Mouse (Mus musculus) adrenal gland, postnatal 4 days (tissue): ENCODE data around the gene Slc19a2. TPM values are rescaled to one million over a fixed set of nuclear protein-coding genes. Genes with fewer than 3 reads are reported as not detected.
"Not testable (repeated sequence)": the region's sequence is repeated elsewhere in the genome, so short reads cannot be mapped to it uniquely, and the experiment has no call there.

Experiments used
- DNase-seq, 2 experiments: peaks; one replicate each; pipeline ENCODE4 v3.0.0; 2021 to 2022; ENCODE audit warnings: low spot score in 2 of 2, mixed read lengths in 2 of 2
- long read RNA-seq, 2 experiments: library from polyadenylated mRNA; stranded (forward); transcript quantifications; one replicate each; pipeline ENCODE4 v2.0.0; 2021
- total RNA-seq, 2 experiments: library from RNA; stranded (reverse); gene quantifications; 2 replicates each; pipeline ENCODE4 v1.2.3; 2021

Gene Slc19a2
- total RNA-seq = 10 to 100 TPM; 19.5 to 22.2 TPM
- long read RNA-seq, experiment 1, transcript Slc19a2-201 (6 exons, 3,571 nt) = major isoform, 18 of 27 reads
- long read RNA-seq, experiment 1, partial matches to known transcripts = 0 of 27 reads
- long read RNA-seq, experiment 1, other reads (novel, unspliced or antisense) = 7 of 27 reads
- long read RNA-seq, experiment 2, transcript Slc19a2-201 (6 exons, 3,571 nt) = major isoform, 16 of 30 reads
- long read RNA-seq, experiment 2, partial matches to known transcripts = 5 of 30 reads
- long read RNA-seq, experiment 2, other reads (novel, unspliced or antisense) = 6 of 30 reads

DNA sequence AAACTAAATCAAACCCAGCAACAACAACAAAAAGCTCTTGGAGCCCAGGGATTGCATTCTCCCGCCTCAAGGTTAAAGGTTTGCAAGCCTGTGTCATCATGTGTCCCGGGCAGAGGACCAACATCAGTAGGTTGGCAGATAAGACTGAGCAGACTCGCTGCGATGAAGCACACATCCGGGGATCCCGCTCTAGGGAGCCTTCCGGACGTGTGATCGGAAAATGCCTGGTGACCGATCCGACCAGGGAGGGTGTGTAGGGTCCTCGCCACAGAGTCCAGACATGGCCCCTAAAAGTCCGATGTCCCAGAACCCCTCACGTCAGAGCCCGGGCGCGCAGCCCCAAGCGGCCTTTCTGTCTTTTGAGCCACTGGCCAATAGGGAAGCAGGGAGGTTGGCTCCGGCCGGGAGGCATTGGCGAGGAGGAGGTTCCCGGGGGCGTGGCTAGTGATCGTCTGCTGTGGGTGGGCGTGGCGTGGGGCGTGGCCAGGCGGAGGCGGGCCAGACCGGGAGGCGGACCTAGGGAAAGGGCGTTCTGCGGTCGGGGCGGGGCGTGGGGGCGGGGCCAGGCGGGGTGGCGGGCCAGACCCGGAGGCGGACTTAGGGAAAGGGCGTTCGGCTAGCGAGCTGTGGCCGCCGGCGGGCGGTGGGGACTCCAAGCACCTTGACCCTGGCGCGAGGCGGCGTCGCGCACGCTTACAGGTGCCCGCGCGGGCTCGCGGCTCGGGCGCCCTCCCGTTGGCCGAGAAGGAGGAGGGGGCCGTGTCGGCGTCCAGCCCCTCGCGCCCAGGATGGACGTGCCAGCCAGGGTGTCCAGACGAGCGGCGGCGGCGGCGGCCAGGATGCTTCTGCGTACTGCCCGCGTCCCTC is at the start of gene Slc19a2:
Slc19a2 (plus strand) TSS at position 582 of the 867 bp plus-strand sequence.
- DNase-seq = peak; percentile 96

DNA sequence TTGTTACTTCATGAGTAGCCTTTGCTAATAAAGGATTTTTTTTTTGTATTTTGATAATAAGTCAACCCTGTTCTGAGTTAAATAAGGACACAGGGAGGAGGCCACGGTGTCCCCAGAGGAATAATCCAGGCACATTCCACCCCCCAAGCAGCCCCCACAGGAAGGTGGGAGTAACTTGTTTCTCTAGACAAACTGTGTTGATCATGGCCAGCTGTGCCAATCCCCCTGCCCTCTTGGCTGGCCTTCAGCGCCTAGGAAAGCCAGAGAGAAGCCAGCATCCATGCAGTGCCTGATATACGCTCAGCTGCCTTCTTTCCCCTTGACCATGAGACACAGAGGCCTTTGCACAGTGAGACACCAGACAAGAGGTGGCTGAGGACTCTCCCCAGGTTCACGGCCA is 49.3 kb upstream of the Slc19a2 start:
- DNase-seq = no peak

DNA sequence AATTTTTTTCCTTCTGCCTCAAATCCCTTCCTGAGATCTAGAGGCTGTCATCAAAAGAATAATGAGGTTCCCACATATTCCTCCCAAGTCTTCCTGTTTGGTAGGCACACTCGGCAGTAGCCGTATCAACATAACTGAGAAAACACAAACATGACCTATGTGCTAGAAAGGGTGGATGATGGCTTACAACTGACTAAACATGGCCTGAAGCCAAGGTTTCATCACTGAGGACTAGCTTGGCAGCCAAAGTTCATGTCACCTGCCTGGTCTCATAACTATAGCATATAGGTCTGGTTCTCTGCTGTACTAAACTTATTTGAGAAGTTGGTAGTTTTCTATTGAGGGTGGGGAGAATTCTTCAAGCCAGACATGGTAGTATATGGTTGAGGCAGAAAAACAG is 40.4 kb upstream of the Slc19a2 start:
- DNase-seq = no peak

DNA sequence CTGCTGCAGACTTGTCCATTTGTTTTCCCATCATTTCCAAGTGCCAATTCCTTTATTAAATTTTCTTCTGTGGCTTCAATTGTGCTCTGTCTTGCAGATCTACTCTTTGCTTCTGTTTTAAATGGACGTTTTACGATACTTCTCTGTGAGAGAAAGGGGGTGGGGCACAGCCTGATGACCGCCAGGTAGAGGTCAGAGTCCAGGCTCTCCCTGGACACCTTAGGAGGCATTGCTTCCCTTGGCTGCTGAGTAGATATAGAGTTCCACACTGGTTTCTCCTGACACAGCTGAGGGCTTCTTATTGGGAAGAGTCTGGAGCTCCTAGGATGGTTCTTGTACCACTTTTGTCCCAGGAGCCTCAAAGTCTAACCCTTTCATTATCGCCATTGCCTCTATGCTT is 37.9 kb upstream of the Slc19a2 start:
- DNase-seq = no peak

DNA sequence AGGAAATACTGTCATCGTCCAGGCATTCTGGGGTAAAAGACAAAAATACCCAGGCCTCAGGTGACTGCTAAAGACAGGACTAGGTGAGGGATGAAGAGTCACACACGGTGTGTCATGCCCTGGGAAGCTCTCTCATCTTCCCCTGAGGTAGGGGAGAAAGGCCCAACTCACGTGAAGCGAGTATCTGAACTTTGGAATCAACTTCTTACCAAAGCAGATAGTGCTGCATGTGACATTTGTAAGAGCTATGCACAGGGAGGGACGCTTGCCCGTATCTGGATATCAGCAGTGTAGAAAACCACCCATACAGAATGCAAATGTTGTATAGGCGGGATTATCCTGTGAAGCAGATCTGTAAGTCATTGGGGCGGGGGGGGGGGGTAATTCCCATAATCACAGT is 36.2 kb upstream of the Slc19a2 start:
- no peak for DNase-seq

DNA sequence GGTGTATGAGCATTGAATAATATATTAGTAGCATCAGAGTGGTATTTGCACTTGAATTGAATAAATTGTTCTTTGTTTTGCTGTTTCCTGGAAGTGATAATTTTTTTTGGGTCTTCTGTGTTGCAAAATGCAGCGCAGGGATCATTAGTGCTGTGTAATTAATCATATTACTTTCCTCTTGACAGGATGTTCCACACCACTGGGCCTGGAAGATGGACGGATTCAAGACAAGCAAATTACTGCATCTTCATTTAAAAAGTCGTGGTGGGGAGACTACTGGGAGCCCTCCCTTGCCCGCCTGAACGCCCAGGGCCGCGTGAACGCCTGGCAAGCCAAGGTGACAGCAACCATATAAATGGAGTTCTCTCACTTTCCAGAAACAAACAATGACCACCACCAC is 34.7 kb upstream of the Slc19a2 start:
- no peak for DNase-seq

DNA sequence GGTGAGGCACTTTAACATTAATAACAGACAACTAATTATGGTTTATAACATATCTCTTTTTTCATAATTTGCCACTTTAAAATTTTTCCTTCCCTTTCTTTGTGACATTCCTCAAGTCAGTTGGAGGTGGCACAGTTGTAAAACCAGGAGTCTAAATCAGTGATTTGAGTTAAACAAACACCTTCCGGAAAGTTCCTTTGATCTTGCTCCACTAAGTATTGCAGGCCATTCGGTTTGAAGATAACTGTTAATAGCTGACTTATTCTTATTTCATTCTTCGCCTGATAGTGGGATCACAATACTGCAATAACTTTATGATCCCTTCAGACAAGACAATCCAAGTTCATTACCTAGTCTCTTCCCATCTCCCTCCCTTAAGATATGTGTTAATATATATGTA is 33.7 kb upstream of the Slc19a2 start:
- DNase-seq = no peak

DNA sequence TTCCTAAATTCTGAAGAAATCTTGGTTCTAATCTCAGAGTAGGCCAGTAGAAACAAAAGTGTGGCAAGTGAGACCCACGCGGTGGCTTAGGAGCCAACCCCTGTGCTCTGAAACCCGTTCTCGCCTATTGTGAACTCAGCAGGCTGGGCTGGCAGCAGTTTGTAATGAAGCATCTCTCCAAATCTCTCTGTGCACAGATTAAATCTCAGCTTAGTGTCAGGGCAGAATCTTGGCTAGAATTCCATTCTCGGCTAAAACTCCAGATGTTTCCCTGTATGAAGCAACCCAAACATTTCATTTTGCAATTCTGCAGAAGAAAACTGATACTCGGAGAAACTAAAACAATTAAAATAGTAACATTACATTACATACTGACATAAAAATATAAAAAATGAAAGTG is 33.3 kb upstream of the Slc19a2 start:
- DNase-seq = no peak

DNA sequence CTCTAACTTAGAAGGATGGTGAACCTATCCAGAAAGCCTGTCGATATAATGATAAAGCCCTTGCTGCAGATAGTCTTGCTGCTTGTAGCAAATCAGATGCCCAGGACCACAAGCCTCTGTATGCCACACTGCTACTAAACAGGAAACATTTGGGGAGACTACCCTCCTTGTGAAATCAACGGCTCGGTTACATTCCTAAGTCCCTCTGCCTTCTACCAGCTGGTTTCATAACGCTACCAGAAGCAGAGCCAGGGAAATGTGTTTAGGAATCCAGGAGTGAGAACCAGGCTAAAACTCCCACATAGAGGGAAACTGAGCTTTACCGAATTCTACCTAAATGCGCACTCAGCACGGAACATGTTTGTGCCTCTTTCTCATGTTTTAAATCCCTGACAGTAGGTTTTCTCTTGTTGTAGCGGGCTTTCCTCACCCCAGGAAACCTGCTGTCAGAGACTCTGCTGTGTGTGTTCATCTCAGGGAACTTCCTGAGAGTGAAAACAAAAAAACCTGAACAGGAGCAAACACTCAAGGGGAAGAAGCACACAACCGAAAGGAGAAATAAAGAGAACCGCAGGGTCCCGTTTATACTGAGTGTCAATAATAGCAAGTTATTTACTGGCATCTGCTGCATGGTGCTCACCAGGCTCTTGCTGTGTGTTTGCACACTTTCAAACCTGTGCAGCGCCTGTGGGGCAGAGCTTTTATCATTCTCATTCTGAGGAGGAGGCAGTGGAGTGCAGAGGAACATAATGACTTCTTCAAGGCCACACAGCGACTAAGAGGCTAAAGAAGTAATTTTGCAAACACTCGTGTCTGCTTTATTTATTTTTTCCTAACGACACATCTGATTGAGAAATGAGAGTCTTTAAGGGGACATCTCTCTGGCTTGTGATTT is 30.8 kb upstream of the Slc19a2 start:
- DNase-seq = no peak

DNA sequence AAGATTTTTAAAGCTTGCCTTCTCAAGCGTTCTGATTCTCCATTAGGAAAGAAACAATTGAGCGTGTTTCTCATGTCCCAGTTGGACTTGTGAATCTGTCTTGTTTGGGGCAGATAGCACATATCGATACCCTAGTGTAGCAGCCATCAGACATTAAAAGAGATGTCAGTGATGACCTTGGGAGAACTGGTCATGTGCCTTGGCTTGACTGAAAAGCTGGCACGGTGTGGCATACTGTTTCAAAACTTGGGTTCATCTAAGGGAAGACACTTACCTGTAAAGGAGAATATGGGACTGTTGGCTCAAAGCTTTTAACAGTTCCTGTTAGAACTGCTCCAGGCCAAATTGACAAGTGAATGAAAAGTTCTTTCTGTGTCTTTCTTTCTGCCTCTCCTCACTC is 28.6 kb upstream of the Slc19a2 start:
- no peak for DNase-seq

DNA sequence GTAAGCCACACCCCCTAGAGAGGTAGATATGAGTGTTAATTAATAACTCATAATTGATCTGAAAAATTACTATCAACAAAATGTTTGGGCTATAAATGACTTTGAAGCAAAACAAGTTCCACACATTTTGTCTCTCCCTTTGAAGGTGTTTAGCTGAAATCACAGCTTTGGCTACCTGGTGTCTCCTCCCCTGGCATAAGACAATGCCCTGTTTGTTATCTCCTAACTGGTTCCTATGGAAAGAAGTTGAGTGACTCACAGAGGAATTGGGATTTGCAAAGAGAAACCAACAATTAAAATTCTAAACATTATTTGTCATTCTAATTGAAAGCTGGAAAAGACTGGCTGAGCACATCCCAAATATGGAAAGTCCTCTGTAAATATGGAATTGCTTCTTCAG is 25.8 kb upstream of the Slc19a2 start:
- DNase-seq = no peak

DNA sequence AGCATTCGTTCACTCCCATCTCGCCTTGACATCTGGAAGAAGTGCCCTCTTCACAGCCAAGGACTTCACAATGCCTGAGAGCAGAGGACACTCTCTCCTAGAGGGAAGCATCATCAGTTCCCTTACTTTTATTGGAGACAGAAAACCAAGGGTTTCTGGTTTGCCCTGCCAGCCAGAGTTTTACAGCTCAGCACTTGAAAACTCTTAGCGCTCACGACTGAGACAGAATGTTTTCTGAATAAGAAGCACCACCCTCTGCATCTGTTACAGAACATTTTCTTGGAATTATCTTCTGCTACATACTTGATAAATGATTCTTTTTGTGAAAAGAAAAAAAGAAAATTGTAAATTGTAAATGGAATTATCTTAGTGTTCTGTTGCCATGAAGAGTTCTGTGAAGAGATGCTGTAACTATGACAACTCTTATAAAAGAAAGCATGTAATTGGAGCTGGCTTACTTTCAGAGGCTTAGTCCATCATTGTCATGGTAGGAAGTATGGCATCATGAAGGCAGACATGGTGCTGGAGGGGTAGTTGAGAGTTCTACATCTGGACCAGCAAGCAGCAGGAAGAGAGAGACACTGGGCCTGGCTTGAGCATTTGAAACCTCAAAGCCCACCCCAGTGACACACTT is 16.8 kb upstream of the Slc19a2 start:
- DNase-seq = not testable (repeated sequence)

DNA sequence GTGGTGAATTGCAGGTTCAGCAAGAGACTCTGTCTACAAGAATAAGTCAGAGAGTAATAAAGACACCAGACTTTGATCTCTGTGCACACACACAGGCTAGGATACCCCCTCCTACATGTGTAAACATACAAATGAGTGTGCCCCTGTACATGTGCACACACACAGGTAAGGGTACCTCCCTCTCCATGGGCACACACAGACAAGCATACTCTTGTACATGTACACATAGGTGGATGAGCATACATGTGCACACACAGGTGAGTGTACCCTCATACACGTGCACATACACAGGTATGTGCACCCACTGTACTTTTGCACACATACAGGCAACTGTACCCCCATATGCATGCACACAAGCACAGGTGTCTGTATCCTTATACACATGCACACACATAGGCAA is 15.4 kb upstream of the Slc19a2 start:
- DNase-seq = no peak

DNA sequence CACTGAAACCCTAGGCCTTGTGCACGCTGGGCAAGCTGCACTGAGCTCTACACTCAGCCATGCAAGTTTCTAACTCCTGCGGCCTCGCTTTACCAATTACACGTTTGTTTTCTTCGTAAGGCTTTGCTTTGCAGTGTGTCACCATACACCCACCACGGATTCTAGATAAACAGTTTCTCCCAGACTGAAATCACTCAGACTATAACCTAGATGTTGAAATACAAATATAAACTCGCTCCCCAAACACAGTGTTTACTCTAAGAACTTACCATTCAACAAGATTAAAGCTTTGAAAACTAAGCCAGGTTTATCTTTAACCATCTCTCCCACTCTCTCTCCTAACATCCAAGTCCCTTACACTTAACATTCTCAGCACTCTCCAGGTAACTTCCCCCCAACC is 13.8 kb upstream of the Slc19a2 start:
- no peak for DNase-seq

DNA sequence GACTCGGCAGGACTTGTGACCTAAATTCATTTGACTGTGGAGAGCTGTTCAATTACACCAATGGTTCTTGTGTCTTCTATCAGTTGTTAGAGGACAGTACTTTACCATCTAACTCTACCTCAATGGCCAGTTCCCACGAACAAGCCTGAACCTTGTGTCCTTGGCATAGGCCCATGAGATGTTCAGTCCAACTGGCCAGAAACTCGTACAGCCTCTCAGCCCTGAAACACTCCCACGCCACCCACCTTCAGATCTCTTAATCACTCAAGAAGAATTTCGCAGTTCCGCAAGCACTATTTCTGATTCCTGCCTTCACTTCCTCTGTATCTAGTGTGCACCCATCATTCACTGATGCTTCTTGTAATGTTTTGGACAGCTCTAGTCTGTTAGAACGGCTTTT is 12.8 kb upstream of the Slc19a2 start:
- no peak for DNase-seq

DNA sequence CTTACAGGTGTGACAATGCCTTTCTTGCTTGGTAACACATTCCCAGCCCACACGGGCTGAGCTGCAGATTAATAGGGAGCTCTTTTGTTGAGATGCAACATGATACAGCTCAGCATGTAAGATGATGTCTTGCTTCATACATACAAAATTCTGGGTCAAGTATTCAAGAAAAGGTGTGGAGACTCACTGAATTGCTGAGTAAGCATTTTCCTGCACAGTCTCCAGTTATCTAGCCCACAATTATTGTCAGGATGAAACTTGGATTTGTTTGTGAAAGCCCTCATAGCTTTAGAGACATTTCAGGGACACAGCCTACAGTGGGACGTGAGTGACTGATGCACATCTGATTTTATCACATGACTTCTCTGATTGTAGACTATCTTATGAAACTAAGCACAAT is 7.4 kb upstream of the Slc19a2 start:
- DNase-seq = no peak

DNA sequence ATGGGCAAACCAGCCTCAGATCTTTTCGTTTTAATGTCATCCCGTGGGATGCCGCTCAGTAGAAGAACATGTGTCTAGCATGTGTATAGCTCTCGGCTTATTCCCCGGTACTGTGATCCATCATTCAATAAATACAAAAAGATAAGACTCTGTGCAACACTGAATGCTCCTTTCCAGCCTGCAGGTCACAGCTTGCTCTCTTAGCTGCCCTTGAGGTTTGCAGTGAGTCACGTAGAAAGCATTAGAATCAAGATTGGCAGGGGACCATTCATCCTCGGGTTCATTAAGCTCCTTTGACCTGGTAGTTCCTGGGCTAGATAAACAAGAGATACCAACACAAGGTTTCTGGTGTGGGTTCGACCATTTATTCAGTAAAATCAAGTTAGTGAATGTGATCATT is 6.0 kb upstream of the Slc19a2 start:
- DNase-seq = no peak

DNA sequence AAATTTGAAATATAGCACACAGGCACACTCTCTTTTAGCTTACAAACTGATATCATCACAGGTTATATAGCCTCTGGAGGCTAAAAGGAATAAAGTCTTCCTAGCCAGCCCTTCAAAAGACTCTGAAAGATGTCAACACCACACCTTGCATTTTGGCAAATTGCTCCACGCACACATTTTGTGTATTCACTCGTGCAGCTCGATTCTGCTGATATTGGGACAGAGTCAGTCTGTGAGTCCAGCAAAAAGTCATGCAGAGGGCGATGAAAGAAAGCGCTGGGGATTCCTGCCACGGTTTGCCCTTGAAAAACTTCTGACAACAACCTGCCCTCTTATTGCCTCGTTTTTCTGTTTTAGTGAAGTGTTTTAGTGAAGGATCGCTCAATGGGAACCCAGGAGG is 1.4 kb upstream of the Slc19a2 start:
- no peak for DNase-seq

DNA sequence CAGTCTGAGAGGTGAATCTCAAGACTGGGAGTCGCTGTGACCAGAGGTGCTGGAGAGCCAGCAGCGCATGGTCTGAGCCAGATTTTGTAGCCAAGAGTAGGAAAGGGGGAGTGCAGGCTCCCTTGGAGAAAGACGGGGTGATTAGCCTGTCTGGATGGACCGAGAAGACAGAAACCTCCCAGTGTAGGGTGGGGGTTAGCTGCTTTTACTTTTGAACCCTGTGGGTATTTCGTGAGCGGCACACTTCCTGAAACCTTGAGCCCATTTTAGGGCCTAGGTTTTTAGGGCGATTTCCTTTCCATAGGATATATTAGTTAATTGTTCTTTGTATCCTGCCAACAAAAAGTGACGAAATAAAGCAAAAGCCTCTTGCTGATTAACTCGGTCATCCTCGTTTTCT is 875 bp upstream of the Slc19a2 start:
- DNase-seq = no peak

DNA sequence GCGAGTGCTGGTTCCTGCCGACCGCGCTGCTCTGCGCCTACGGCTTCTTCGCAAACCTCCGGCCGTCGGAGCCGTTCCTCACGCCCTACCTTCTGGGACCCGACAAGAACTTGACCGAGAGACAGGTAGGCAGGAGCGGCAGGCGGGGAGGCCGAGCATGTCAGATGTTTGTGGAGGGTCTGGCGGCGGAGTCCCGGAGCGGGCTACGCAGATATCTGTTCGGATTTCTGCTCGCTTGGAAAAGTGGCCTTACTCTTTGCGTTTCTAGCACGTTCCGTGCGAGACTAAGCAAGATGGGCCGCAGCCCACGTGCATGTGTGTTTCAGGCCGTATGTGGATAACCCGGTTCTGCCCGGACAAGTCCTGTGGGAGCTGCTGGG is 476 bp downstream of the Slc19a2 start:
- DNase-seq = no peak
